Mouse (Mus musculus) heart, embryonic 11.5 days (tissue): ENCODE results near the gene Vcam1. TPM values are rescaled to one million over a fixed set of nuclear protein-coding genes. Genes with fewer than 3 reads are reported as not detected.
A peak's percentile ranks its signal among the peaks of the same experiment; 100 is the strongest.

Experiments
- ATAC-seq: fragments of 200-750 bp; cut with Nextera tagmentation; replicated peaks from 2 replicates; pipeline ENCODE4 v1.8.0; 2017; ENCODE audit warnings: moderate library complexity; ENCODE audit not compliant: insufficient number of reproducible peaks, low FRiP score, low TSS enrichment
- H3K27ac ChIP-seq: fragments of 300-500 bp; sonication (generic); 2 replicates; pipeline ENCODE4 v1.5.1; 2014; ENCODE audit warnings: mild to moderate bottlenecking, low read depth, low read length
- H3K27me3 ChIP-seq: fragments of 300-500 bp; sonication (generic); 2 replicates; pipeline ENCODE4 v1.6.1; 2014; ENCODE audit warnings: mild to moderate bottlenecking, low read length, mixed read lengths; ENCODE audit not compliant: control insufficient read depth, insufficient read depth
- H3K36me3 ChIP-seq: fragments of 300-500 bp; sonication (generic); 2 replicates; pipeline ENCODE4 v1.6.1; 2014; ENCODE audit warnings: mild to moderate bottlenecking, low read length, moderate library complexity, mixed read lengths; ENCODE audit not compliant: control insufficient read depth, insufficient read depth
- H3K4me1 ChIP-seq: fragments of 300-500 bp; sonication (generic); 2 replicates; pipeline ENCODE4 v1.6.1; 2014; ENCODE audit warnings: low read length; ENCODE audit not compliant: control insufficient read depth, insufficient read depth
- H3K4me2 ChIP-seq: fragments of 300-500 bp; sonication (generic); 2 replicates; pipeline ENCODE4 v1.6.1; 2014; ENCODE audit warnings: mild to moderate bottlenecking, moderate library complexity
- H3K4me3 ChIP-seq: fragments of 300-500 bp; sonication (generic); 2 replicates; pipeline ENCODE4 v1.5.1; 2014; ENCODE audit warnings: low read depth, low read length
- H3K9ac ChIP-seq: fragments of 300-500 bp; sonication (generic); 2 replicates; pipeline ENCODE4 v1.6.1; 2014; ENCODE audit warnings: mild to moderate bottlenecking, low read depth, low read length, moderate library complexity
- H3K9me3 ChIP-seq: fragments of 300-500 bp; sonication (generic); replicated peaks from 2 replicates; pipeline ENCODE4 v1.6.1; 2016; ENCODE audit warnings: low read length; ENCODE audit not compliant: control insufficient read depth
- WGBS: fragments of 180-500 bp; shearing (Covaris S2); extraction: QIAGEN DNeasy Blood & Tissue Kit; methylation state at CpG from one replicate; pipeline ENCODE4 v1.1.7; 2014; ENCODE audit not compliant: insufficient replicate concordance; 5-methylcytosine and 5-hydroxymethylcytosine counted together
- polyA plus RNA-seq: library from polyadenylated mRNA; unstranded; fragments of >200 nt; fragmentation: Nextera tagmentation; extraction: Ambion mirVana; gene quantifications from 2 replicates; pipeline ENCODE4 v1.2.1, GENCODE M21; 2014

The Vcam1 gene
- polyA plus RNA-seq, 1 experiment from 2014 or later, result 60.9 TPM

DNA sequence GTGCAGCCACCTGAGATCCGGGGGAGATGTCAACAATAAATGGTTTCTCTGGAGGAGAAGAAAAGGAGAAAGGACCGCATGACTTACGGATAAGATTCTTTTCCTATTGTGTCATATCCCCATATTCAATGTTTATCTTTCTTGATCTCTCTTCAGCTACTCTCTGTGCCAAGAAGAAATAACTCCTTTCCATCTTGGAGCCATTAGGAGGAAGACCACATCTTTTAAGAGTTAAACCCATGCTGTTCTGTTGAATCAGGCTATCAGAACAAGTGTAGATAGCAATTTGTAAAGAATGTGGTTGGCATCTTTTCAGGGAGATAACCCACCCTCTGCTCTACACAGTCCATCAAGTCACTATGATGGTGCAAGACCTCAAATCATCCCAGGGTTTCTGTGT is 8.5 kb downstream of the Vcam1 start:
- H3K36me3 ChIP-seq, result peaks cover 11% of the 10 kb centered on the region
- no peaks in the 10 kb centered on the region for H3K27me3 ChIP-seq
- H3K9me3 ChIP-seq, result no peaks in the 10 kb centered on the region
- 65% methylated on average over 3 of the region's 3 CpGs for WGBS
- no peak overlapping the region for H3K4me2 ChIP-seq
- no peak overlapping the region for H3K27ac ChIP-seq
- H3K4me3 ChIP-seq, result no peak overlapping the region
- peaks cover 2% of the 10 kb centered on the region; the same call in 1 of the 2 replicates for H3K4me1 ChIP-seq
- H3K9ac ChIP-seq, result no peak overlapping the region
- ATAC-seq, result no peak

DNA sequence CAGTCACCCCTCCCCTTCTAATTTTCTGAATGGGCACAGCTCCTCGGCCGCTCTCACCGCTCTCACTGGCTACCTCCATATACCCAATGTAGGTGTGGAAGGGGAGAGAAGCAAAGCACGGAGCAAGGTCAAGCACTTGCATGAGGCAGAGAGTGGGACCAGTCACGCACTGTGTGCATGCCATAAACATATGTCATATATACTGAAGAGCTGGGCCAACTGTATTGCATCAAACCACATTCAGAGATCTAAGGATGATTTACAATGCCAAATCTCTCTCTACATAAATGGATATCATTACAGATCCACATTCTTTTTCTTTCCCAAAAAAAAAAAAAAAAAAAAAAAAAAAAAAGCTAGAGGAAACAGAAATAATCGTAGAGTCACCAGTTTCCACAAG is 9.1 kb downstream of the Vcam1 start:
- WGBS, result 87% methylated on average over 6 of the region's 6 CpGs
- ATAC-seq, result no peak
- H3K9me3 ChIP-seq, result no peaks in the 10 kb centered on the region
- H3K27ac ChIP-seq, result no peak overlapping the region
- no peak overlapping the region for H3K9ac ChIP-seq
- H3K4me1 ChIP-seq, result no peaks in the 10 kb centered on the region
- no peak overlapping the region for H3K4me2 ChIP-seq
- H3K36me3 ChIP-seq, result peaks cover 11% of the 10 kb centered on the region
- no peak overlapping the region for H3K4me3 ChIP-seq
- H3K27me3 ChIP-seq, result no peaks in the 10 kb centered on the region

DNA sequence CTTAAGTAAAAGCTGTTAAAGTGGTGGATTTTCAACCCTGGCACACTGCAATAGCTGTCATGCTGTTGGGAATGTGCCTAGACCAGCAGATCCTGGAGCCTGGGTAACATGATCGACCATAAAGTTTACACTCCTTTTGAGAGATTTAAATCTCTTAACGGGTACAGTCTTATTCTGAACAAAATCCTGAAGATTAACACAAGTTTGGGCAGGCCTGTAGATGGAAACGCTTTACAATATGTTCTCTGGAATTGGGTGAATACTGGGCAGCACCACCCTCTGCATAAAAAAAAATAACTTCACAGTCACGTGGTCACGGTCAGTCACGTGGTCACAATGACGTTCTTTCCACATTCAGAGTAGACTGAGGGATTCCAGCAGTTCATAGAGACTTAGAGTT is 10.3 kb downstream of the Vcam1 start:
- WGBS, result 76% methylated on average over 7 of the region's 7 CpGs
- Histone ChIP-seq H3K27me3 (no peaks in the 10 kb centered on the region), H3K4me1 (peaks cover 8% of the 10 kb centered on the region), H3K4me3 (no peak overlapping the region), H3K9ac (no peak overlapping the region), H3K4me2 (no peak overlapping the region), H3K27ac (no peak overlapping the region), H3K9me3 (no peaks in the 10 kb centered on the region), H3K36me3 (peaks cover 10% of the 10 kb centered on the region)
- ATAC-seq, result no peak

- H3K4me2 ChIP-seq, result no peak overlapping the region
- no peak overlapping the region for H3K4me3 ChIP-seq
- H3K36me3 ChIP-seq, result peaks cover 7% of the 10 kb centered on the region; the same call in 1 of the 2 replicates
- H3K9ac ChIP-seq, result no peak overlapping the region
- H3K27me3 ChIP-seq, result no peaks in the 10 kb centered on the region
- no peak overlapping the region for H3K27ac ChIP-seq
- no peak for ATAC-seq
- 80% methylated on average over 4 of the region's 4 CpGs for WGBS
- H3K4me1 ChIP-seq, result peaks cover 11% of the 10 kb centered on the region
- H3K9me3 ChIP-seq, result no peaks in the 10 kb centered on the region
Measured at GRCm38 (mm10) chr3:116117046-116117445, 12.4 kb downstream of the Vcam1 start.

- ATAC-seq, result 0 out of 2 replicates have a peak, but pooled peaks have one; percentile 22
- H3K4me3 ChIP-seq, result no peak overlapping the region
- H3K27ac ChIP-seq, result no peak overlapping the region
- H3K4me1 ChIP-seq, result peaks cover 11% of the 10 kb centered on the region
- H3K9me3 ChIP-seq, result no peaks in the 10 kb centered on the region
- peak overlapping the region; percentile 31; the same call in 1 of the 2 replicates for H3K4me2 ChIP-seq
- 51% methylated on average over 12 of the region's 12 CpGs for WGBS
- H3K9ac ChIP-seq, result no peak overlapping the region
- H3K27me3 ChIP-seq, result no peaks in the 10 kb centered on the region
- H3K36me3 ChIP-seq, result peaks cover 4% of the 10 kb centered on the region; the same call in 1 of the 2 replicates
Measured at GRCm38 (mm10) chr3:116114249-116115188, 15.0 kb downstream of the Vcam1 start.

- peaks cover 11% of the 10 kb centered on the region for H3K4me1 ChIP-seq
- WGBS, result 42% methylated on average over 7 of the region's 7 CpGs
- no peak overlapping the region for H3K9ac ChIP-seq
- H3K9me3 ChIP-seq, result no peaks in the 10 kb centered on the region
- ATAC-seq, result no peak
- H3K4me2 ChIP-seq, result no peak overlapping the region
- H3K27ac ChIP-seq, result no peak overlapping the region
- no peaks in the 10 kb centered on the region for H3K27me3 ChIP-seq
- H3K4me3 ChIP-seq, result no peak overlapping the region
- H3K36me3 ChIP-seq, result peaks cover 4% of the 10 kb centered on the region; the same call in 1 of the 2 replicates
Measured at GRCm38 (mm10) chr3:116113443-116114241, 15.8 kb downstream of the Vcam1 start.

DNA sequence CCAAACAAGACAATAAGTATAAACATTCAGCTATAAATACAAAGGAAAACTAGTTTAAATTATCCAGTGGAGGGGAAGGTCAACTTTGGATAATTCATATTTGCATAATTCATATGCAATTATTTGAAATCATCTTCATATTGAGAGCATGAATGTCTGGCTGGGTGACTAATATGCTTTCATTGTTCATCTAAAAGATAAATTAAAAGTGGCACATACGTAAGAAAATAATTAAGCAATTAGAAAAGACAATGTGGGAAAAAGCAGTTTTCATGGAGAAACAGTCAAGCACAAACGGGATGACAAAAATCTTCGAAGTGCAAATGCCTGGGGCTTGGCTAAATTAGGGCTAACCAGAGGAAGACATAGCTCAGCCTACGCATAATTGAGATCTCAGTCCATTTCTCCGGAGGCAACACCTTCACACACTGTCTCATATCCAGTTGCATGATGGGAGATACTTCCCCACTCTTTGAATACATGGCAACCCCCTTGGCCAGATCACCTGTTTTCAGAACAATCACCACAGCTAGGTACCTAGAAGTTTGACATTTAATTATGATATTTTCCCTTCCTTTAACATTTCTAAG is 16.6 kb downstream of the Vcam1 start:
- H3K27me3 ChIP-seq, result no peaks in the 10 kb centered on the region
- 75% methylated on average over 5 of the region's 5 CpGs for WGBS
- H3K4me2 ChIP-seq, result no peak overlapping the region
- H3K9ac ChIP-seq, result no peak overlapping the region
- H3K4me3 ChIP-seq, result no peak overlapping the region
- no peak for ATAC-seq
- peaks cover 4% of the 10 kb centered on the region; the same call in 1 of the 2 replicates for H3K36me3 ChIP-seq
- H3K9me3 ChIP-seq, result no peaks in the 10 kb centered on the region
- H3K4me1 ChIP-seq, result peaks cover 11% of the 10 kb centered on the region
- no peak overlapping the region for H3K27ac ChIP-seq

DNA sequence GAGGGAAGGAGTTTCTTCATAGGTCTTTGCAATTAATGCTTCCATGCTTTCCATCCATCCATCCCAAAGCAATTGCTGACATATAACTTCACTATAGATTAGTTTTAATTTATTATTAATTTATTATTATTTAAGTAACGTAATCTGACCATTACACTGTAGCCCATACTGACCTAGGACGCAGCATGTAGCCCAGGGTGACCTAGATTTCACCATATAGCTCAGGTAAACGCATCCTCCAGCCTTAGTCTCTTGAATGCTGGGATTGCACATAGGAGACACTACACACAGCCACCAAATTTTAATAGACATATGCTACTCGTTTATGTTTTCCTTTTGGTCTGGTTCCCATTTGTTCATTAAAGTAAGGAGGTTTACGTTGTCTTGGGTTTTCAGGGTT is 23.8 kb downstream of the Vcam1 start:
- WGBS, result 87% methylated on average over 5 of the region's 5 CpGs
- no peak overlapping the region for H3K27ac ChIP-seq
- no peaks in the 10 kb centered on the region for H3K4me1 ChIP-seq
- no peak for ATAC-seq
- H3K36me3 ChIP-seq, result no peaks in the 10 kb centered on the region
- no peaks in the 10 kb centered on the region for H3K27me3 ChIP-seq
- no peaks in the 10 kb centered on the region for H3K9me3 ChIP-seq
- H3K9ac ChIP-seq, result no peak overlapping the region
- H3K4me2 ChIP-seq, result peak overlapping the region; percentile 64; the same call in 1 of the 2 replicates
- H3K4me3 ChIP-seq, result no peak overlapping the region
